Mouse (Mus musculus) E14TG2a.4 (cell line): ENCODE data around the gene Lgals9.

Experiments used
- CTCF ChIP-seq: conservative IDR thresholded peaks from 2 replicates; pipeline ENCODE4 v1.5.1; 2014; ENCODE audit warnings: low read length
- NANOG ChIP-seq: IDR thresholded peaks from 2 replicates; pipeline ENCODE4 v1.6.1; 2014; ENCODE audit warnings: borderline replicate concordance, low read length, mixed read lengths
- POU5F1 ChIP-seq: IDR thresholded peaks from 2 replicates; pipeline ENCODE4 v1.6.1; 2014; ENCODE audit warnings: low read length, borderline replicate concordance

- peak; percentile 81 for TF ChIP-seq CTCF
- no peak for TF ChIP-seq NANOG
- TF ChIP-seq POU5F1, result no peak
Measured at GRCm38 (mm10) chr11:78967371-78967770, 17.4 kb downstream of the Lgals9 start.
